Comparison of ENCODE assay signal across 19 mouse cellular contexts in genomic region chr13:112345542-112345941, GRCm38 (mm10). TPM values are rescaled to one million over a fixed set of nuclear protein-coding genes. Genes with fewer than 3 reads are reported as not detected.
DNase-seq lines count a peak whose midpoint lies in the region; ATAC-seq and TF ChIP-seq lines count a peak whose summit lies in the region.
"Had no signal": no experiment of that assay in that cellular context is flagged by ENCODE, and none has a peak within 500 bp of the region (broad histone marks: within the 10 kb centered on the region; RNA-seq: fewer than 3 reads in every experiment).

No protein-coding gene starts in this region.

- no peaks in the 10 kb centered on the region for H3K36me3 ChIP-seq in kidney, embryonic 16.5 days (ENCODE audit: insufficient read depth, low read length)
- no peaks in the 10 kb centered on the region for H3K36me3 ChIP-seq in embryonic facial prominence, embryonic 15.5 days
- no peaks in the 10 kb centered on the region for H3K36me3 ChIP-seq in limb, embryonic 15.5 days

- WGBS in kidney, embryonic 16.5 days = 55% methylated on average over 2 of the region's 2 CpGs
- WGBS in embryonic facial prominence, embryonic 15.5 days = 53% methylated on average over 2 of the region's 2 CpGs
- WGBS in limb, embryonic 15.5 days = 42% methylated on average over 2 of the region's 2 CpGs

- H3K9me3 ChIP-seq in kidney, embryonic 16.5 days (ENCODE audit: low read length) = no peaks in the 10 kb centered on the region; the same call in 1 of the 2 replicates
- H3K9me3 ChIP-seq in embryonic facial prominence, embryonic 15.5 days (replicated peaks) = 0 out of 2 replicates have a peak, but pooled peaks cover 4% of the 10 kb centered on the region
- no peaks in the 10 kb centered on the region for H3K9me3 ChIP-seq in limb, embryonic 15.5 days

- H3K4me3 ChIP-seq in kidney, embryonic 16.5 days (ENCODE audit: low read length) = no peak overlapping the region
- H3K4me3 ChIP-seq in bone marrow macrophage, adult 2 months (ENCODE audit: insufficient read depth, low read length) = no peak overlapping the region
- H3K4me3 ChIP-seq in embryonic facial prominence, embryonic 15.5 days (replicated peaks) = no peak overlapping the region
- no peak overlapping the region for H3K4me3 ChIP-seq in limb, embryonic 15.5 days
- H3K4me3 ChIP-seq: erythroblast, embryonic 14.5 days; heart, embryonic 10.5 days; neural tube, embryonic 15.5 days had no signal

- H3K9ac ChIP-seq in kidney, embryonic 16.5 days (replicated peaks; ENCODE audit: low read length) = no peak overlapping the region
- H3K9ac ChIP-seq in embryonic facial prominence, embryonic 15.5 days = no peak overlapping the region
- H3K9ac ChIP-seq in limb, embryonic 15.5 days = no peak overlapping the region
- H3K9ac ChIP-seq: hindbrain, embryonic 14.5 days; neural tube, embryonic 15.5 days had no signal

- no peak overlapping the region for H3K4me2 ChIP-seq in kidney, embryonic 16.5 days (replicated peaks; ENCODE audit: low read depth, low read length)
- no peak overlapping the region for H3K4me2 ChIP-seq in embryonic facial prominence, embryonic 15.5 days (replicated peaks)
- H3K4me2 ChIP-seq in limb, embryonic 15.5 days = no peak overlapping the region
- H3K4me2 ChIP-seq: hindbrain, embryonic 14.5 days; neural tube, embryonic 15.5 days had no signal

- no peak for TF ChIP-seq CTCF in bone marrow macrophage, adult 2 months (IDR thresholded peaks at IDR 0.05; ENCODE audit: low read depth, low read length)

- no peak for ATAC-seq in kidney, embryonic 16.5 days (ENCODE audit: low FRiP score, low TSS enrichment)
- no peak for ATAC-seq in embryonic facial prominence, embryonic 15.5 days (ENCODE audit: insufficient number of reproducible peaks, low FRiP score, low TSS enrichment, low read depth)
- no peak for ATAC-seq in limb, embryonic 15.5 days (ENCODE audit: insufficient number of reproducible peaks, low FRiP score, low TSS enrichment, low read depth)
- ATAC-seq: forebrain, embryonic 14.5 days had no signal

- TF ChIP-seq POLR2A in bone marrow macrophage, adult 2 months (IDR thresholded peaks at IDR 0.05; ENCODE audit: borderline replicate concordance, low read depth, low read length) = no peak

- H3K4me1 ChIP-seq in kidney, embryonic 16.5 days (ENCODE audit: insufficient read depth, low read length) = peaks cover 24% of the 10 kb centered on the region
- H3K4me1 ChIP-seq in bone marrow macrophage, adult 2 months (ENCODE audit: control insufficient read depth, insufficient read depth, low read length) = peaks cover 67% of the 10 kb centered on the region
- peaks cover 28% of the 10 kb centered on the region for H3K4me1 ChIP-seq in embryonic facial prominence, embryonic 15.5 days
- H3K4me1 ChIP-seq in limb, embryonic 15.5 days = peaks cover 26% of the 10 kb centered on the region
- H3K4me1 ChIP-seq: neural tube, embryonic 15.5 days had no signal

- no peaks in the 10 kb centered on the region for H3K27me3 ChIP-seq in kidney, embryonic 16.5 days (ENCODE audit: insufficient read depth, low read length)
- H3K27me3 ChIP-seq in embryonic facial prominence, embryonic 15.5 days = no peaks in the 10 kb centered on the region
- no peaks in the 10 kb centered on the region for H3K27me3 ChIP-seq in limb, embryonic 15.5 days
- H3K27me3 ChIP-seq: neural tube, embryonic 15.5 days had no signal

- DNase-seq in kidney, adult 18-20 months = no peak
- no peak for DNase-seq in right cerebral cortex, postnatal 25 days
- DNase-seq in frontal cortex, adult 2 months (ENCODE audit: extremely low spot score in 1 of 2, low spot score in 1 of 2) = no peak
- DNase-seq: adrenal gland, postnatal 36 days; cerebellum, adult 2 months; heart, postnatal 14 days; lung, postnatal 10 days; midbrain, embryonic 14.5 days; spleen, adult 18-20 months; thymus, postnatal 36 days had no signal

- H3K27ac ChIP-seq in kidney, embryonic 16.5 days (ENCODE audit: low read length) = peak overlapping the region; percentile 64
- H3K27ac ChIP-seq in bone marrow macrophage, adult 2 months (ENCODE audit: insufficient read depth, low read depth, low read length) = peak overlapping the region; percentile 99
- H3K27ac ChIP-seq in embryonic facial prominence, embryonic 15.5 days (replicated peaks) = peak overlapping the region; percentile 87
- H3K27ac ChIP-seq in limb, embryonic 15.5 days = peak overlapping the region; percentile 81
- H3K27ac ChIP-seq: hindbrain, embryonic 14.5 days; neural tube, embryonic 15.5 days had no signal

RNA-seq across cellular contexts. Expression of gene Ankrd55, which starts 57.3 kb away (rescaled TPM):
- 0.27 and 0.30 TPM in 2 replicates for polyA plus RNA-seq in kidney, embryonic 16.5 days (2015; fragmentation: Nextera tagmentation; extraction: Ambion mirVana)
- 3.0 and 3.2 TPM in 2 replicates for polyA plus RNA-seq in bone marrow macrophage, adult 2 months (2012; ENCODE audit: insufficient read depth, insufficient read length, missing spikeins)
- polyA plus RNA-seq in embryonic facial prominence, embryonic 15.5 days (2015; fragmentation: Nextera tagmentation; extraction: Ambion mirVana) = 0.81 and 1.1 TPM in 2 replicates
- polyA plus RNA-seq in limb, embryonic 15.5 days (2015; fragmentation: Nextera tagmentation; extraction: Ambion mirVana) = 0.89 and 1.00 TPM in 2 replicates
- 3.8 and 4.5 TPM in 2 replicates for polyA plus RNA-seq in frontal cortex, adult 2 months (2012; rRNA removed)
- polyA plus RNA-seq: erythroblast, embryonic 14.5 days; heart, embryonic 10.5 days had no signal
